Mouse (Mus musculus) midbrain, postnatal 0 days (tissue): ENCODE measurements at regions not wholly inside any gene's neighbourhood (a gene's known extent, or its start where the extent isn't known, plus 50 kb on each side); places are given as distances from the start of the nearest gene placed in this dataset.

ENCODE experiments used
- ATAC-seq: fragments of 200-750 bp; cut with Nextera tagmentation; 2 replicates; pipeline ENCODE4 v1.8.0; 2017; ENCODE audit warnings: moderate number of reproducible peaks, mild to moderate bottlenecking, moderate TSS enrichment, moderate library complexity; ENCODE audit not compliant: low FRiP score
- DNase-seq: peaks from one replicate; pipeline ENCODE4 v3.0.0-alpha.2; 2015; ENCODE audit warnings: low spot score
- H3K27ac ChIP-seq: fragments of 300-500 bp; sonication (generic); 2 replicates; pipeline ENCODE4 v1.5.1; 2014; ENCODE audit warnings: low read depth, mild to moderate bottlenecking, low read length, mixed read lengths
- H3K27me3 ChIP-seq: fragments of 300-500 bp; sonication (generic); 2 replicates; pipeline ENCODE4 v1.6.1; 2014; ENCODE audit warnings: low read length, control low read depth, mixed read lengths; ENCODE audit not compliant: insufficient read depth
- H3K36me3 ChIP-seq: fragments of 300-500 bp; sonication (generic); 2 replicates; pipeline ENCODE4 v1.6.1; 2014; ENCODE audit warnings: low read length, control low read depth, mixed read lengths; ENCODE audit not compliant: insufficient read depth
- H3K4me1 ChIP-seq: fragments of 300-500 bp; sonication (generic); 2 replicates; pipeline ENCODE4 v1.6.1; 2014; ENCODE audit warnings: mild to moderate bottlenecking, control low read depth, antibody characterized with exemption, low read length, mixed read lengths; ENCODE audit not compliant: insufficient read depth
- H3K4me2 ChIP-seq: fragments of 300-500 bp; sonication (generic); 2 replicates; pipeline ENCODE4 v1.6.1; 2014; ENCODE audit warnings: low read depth, mild to moderate bottlenecking, low read length, mixed read lengths; ENCODE audit not compliant: poor library complexity, severe bottlenecking
- H3K4me3 ChIP-seq: fragments of 300-500 bp; sonication (generic); 2 replicates; pipeline ENCODE4 v1.5.1; 2014; ENCODE audit warnings: low read depth, mild to moderate bottlenecking, low read length, moderate library complexity
- H3K9ac ChIP-seq: fragments of 300-500 bp; sonication (generic); replicated peaks from 2 replicates; pipeline ENCODE4 v1.6.1; 2014; ENCODE audit warnings: mild to moderate bottlenecking, low read length, moderate library complexity, mixed read lengths; ENCODE audit not compliant: poor library complexity, severe bottlenecking
- H3K9me3 ChIP-seq: fragments of 300-500 bp; sonication (generic); 2 replicates; pipeline ENCODE4 v1.6.1; 2016; ENCODE audit warnings: low read length, control low read depth
- CTCF ChIP-seq: IDR thresholded peaks from 2 replicates; pipeline ENCODE4 v1.5.1; 2016; ENCODE audit warnings: antibody characterized with exemption, mild to moderate bottlenecking
- WGBS: fragments of 180-500 bp; shearing (Covaris S2); extraction: QIAGEN DNeasy Blood & Tissue Kit; methylation state at CpG from one replicate; pipeline ENCODE4 v1.1.7; 2014; 5-methylcytosine and 5-hydroxymethylcytosine counted together

GRCm38 (mm10) chr15:74396029-74396428 lies 240.1 kb downstream of the Mroh4 start:
- TF ChIP-seq CTCF = no peak
- 86% methylated on average over 8 of the region's 8 CpGs for WGBS
- Histone ChIP-seq H3K4me2 (no peak overlapping the region), H3K36me3 (no peaks in the 10 kb centered on the region), H3K9ac (no peak overlapping the region), H3K4me3 (no peak overlapping the region), H3K27ac (no peak overlapping the region), H3K4me1 (no peaks in the 10 kb centered on the region), H3K27me3 (no peaks in the 10 kb centered on the region), H3K9me3 (no peaks in the 10 kb centered on the region)
- DNase-seq (no peak), ATAC-seq (no peak)

GRCm38 (mm10) chr15:74387533-74387932 lies 248.6 kb downstream of the Mroh4 start:
- Histone ChIP-seq H3K27me3 (no peaks in the 10 kb centered on the region), H3K4me3 (no peak overlapping the region), H3K4me1 (0 out of 2 replicates have a peak, but pooled peaks cover 4% of the 10 kb centered on the region), H3K36me3 (no peaks in the 10 kb centered on the region), H3K4me2 (no peak overlapping the region), H3K9ac (no peak overlapping the region), H3K9me3 (no peaks in the 10 kb centered on the region), H3K27ac (no peak overlapping the region)
- no peak for TF ChIP-seq CTCF
- ATAC-seq (no peak), DNase-seq (no peak)
- WGBS = 24% methylated on average over 3 of the region's 3 CpGs

GRCm38 (mm10) chr15:74382556-74382955 lies 253.6 kb downstream of the Mroh4 start:
- Histone ChIP-seq H3K9ac (no peak overlapping the region), H3K9me3 (no peaks in the 10 kb centered on the region), H3K4me2 (no peak overlapping the region), H3K27me3 (no peaks in the 10 kb centered on the region), H3K4me3 (no peak overlapping the region), H3K36me3 (no peaks in the 10 kb centered on the region), H3K4me1 (no peaks in the 10 kb centered on the region), H3K27ac (no peak overlapping the region)
- no peak for TF ChIP-seq CTCF
- WGBS = 75% methylated on average over 4 of the region's 4 CpGs
- ATAC-seq = no peak
- DNase-seq = peak; percentile 27

GRCm38 (mm10) chr15:74379366-74379765 lies 256.8 kb downstream of the Mroh4 start:
- Histone ChIP-seq H3K9me3 (no peaks in the 10 kb centered on the region), H3K4me1 (no peaks in the 10 kb centered on the region), H3K27ac (no peak overlapping the region), H3K4me3 (no peak overlapping the region), H3K27me3 (no peaks in the 10 kb centered on the region), H3K4me2 (no peak overlapping the region), H3K9ac (no peak overlapping the region), H3K36me3 (no peaks in the 10 kb centered on the region)
- no peak for TF ChIP-seq CTCF
- DNase-seq = no peak
- WGBS = 86% methylated on average over 6 of the region's 6 CpGs
- no peak for ATAC-seq

GRCm38 (mm10) chr15:74369461-74369860 lies 266.7 kb downstream of the Mroh4 start:
- H3K27ac ChIP-seq = no peak overlapping the region
- 85% methylated on average over 3 of the region's 3 CpGs for WGBS
- DNase-seq (no peak), ATAC-seq (no peak)
- no peak for TF ChIP-seq CTCF
- no peaks in the 10 kb centered on the region for H3K27me3 ChIP-seq
- no peak overlapping the region for H3K4me2 ChIP-seq
- no peaks in the 10 kb centered on the region for H3K4me1 ChIP-seq
- no peak overlapping the region for H3K9ac ChIP-seq
- no peaks in the 10 kb centered on the region for H3K9me3 ChIP-seq
- H3K4me3 ChIP-seq = no peak overlapping the region
- no peaks in the 10 kb centered on the region for H3K36me3 ChIP-seq

GRCm38 (mm10) chr15:74347911-74348310 lies 288.2 kb downstream of the Mroh4 start:
- 64% methylated on average over 4 of the region's 4 CpGs for WGBS
- ATAC-seq (no peak), DNase-seq (no peak)
- Histone ChIP-seq H3K4me2 (no peak overlapping the region), H3K27me3 (no peaks in the 10 kb centered on the region), H3K4me3 (no peak overlapping the region), H3K9me3 (no peaks in the 10 kb centered on the region), H3K9ac (no peak overlapping the region), H3K4me1 (no peaks in the 10 kb centered on the region), H3K27ac (no peak overlapping the region), H3K36me3 (no peaks in the 10 kb centered on the region)
- TF ChIP-seq CTCF = no peak
